Mouse (Mus musculus): ENCODE results near the gene Gtf2h5. TPM values are rescaled to one million over a fixed set of nuclear protein-coding genes. Genes with fewer than 3 reads are reported as not detected.

Gene Gtf2h5
- polyA plus RNA-seq (2012; ENCODE audit: low replicate concordance) = 1.0 and 1.6 TPM in 2 replicates

DNA sequence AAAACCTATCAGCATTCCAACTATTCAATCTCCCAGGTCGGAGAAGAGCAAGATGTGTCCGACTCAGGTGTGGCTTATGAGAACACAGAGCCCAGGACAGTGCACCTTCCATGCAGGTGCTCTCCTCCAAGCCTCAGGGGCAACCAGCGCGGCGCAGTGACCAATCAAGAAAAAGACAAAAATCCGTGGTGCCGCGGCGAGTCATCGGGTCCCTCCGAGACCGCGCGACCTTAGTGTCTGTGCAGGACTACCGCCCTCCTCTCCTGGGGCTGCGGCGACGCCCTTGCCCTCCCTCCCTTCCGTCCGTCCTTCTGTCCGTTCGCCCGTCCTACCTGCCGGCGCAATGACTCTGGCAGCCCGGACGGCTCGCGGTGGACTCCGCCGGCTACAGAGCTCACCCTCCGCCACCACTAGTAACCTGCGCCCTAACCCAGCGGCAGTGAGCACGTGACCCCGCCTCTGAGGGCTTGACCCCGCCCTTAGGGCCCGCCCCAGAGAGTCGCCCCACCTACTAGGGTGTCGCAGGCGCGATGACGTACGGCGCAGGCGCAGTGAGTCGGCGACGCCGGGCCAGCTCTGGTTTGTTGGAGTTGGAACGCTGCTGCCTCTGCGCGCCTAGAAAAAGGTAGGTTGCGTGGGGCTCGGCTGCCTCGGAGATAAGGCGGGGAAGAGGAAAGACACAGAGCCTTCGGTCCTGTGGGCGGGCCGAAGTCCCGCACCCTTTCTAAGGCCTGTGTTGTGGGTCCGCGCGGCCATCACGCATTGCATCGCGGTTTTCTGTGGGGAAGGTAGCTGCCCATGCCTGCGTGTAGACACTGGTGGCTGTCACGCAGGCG, at the start of gene Gtf2h5, which contains the start of gene Serac1:
TSS of gene Gtf2h5 (plus strand) at position 500 of the 836 bp plus-strand sequence.
TSS of gene Serac1 (minus strand) at position 455 of the 836 bp plus-strand sequence.

DNA sequence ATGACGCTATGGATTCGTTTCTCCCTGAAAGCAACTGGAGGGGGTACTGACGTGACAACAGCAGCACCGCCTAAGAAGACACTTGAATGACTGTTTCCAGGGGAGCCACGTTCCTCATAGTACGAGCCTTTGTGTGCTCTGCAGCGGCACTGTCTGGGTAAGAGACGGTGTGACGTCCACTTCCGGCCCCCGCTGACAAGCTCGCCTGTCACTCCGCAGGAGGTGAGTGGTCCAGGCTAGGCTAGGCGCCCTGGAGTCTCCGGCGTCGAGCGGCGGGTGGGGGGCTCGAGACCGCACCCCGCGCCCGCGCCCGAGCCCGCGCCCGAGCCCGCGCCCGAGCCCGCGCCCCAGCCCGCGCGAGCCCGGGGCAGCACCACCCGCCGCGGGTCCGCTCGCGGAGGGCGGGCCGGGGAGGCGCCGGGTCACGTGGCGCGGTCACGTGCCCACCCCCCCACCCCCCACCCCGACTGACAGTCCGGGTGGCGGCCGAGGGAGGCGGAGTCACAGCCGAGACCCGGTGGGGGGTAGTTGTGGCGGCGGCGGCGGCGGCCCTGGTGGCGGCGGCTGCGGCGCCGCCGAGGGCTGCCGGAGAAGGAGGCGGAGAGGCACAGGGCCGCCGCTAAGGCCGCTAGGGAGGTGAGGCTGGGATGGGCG, 26.9 kb downstream of the Gtf2h5 start, which contains the start of gene Tulp4:
TSS of gene Tulp4 (plus strand) at position 77 of the 654 bp plus-strand sequence.

Other genes with a start within 250 kb of the Gtf2h5 start
- gene Snx9, start 238.5 kb upstream of the Gtf2h5 start, polyA plus RNA-seq (2012; ENCODE audit: low replicate concordance) = 19.6 and 41.2 TPM in 2 replicates
- 0.88 and 1.1 TPM in 2 replicates for gene Synj2, start 138.5 kb upstream of the Gtf2h5 start, polyA plus RNA-seq (2012; ENCODE audit: low replicate concordance)
- gene Serac1, start within 50 bp of the Gtf2h5 start, polyA plus RNA-seq (2012; ENCODE audit: low replicate concordance) = 0.59 and 2.9 TPM in 2 replicates
- gene Tulp4, start 26.7 kb downstream of the Gtf2h5 start, polyA plus RNA-seq (2012; ENCODE audit: low replicate concordance) = 27.6 and 32.6 TPM in 2 replicates
- gene Tmem181a, start 177.1 kb downstream of the Gtf2h5 start, polyA plus RNA-seq (2012; ENCODE audit: low replicate concordance) = 1.1 and 1.4 TPM in 2 replicates
- gene Dynlt1a, start 237.7 kb downstream of the Gtf2h5 start, polyA plus RNA-seq (2012; ENCODE audit: low replicate concordance) = 1.5 TPM in 1 of 2 replicates, not detected in the other